Mouse (Mus musculus) embryonic facial prominence, embryonic 12.5 days (tissue): ENCODE results near the gene Stox1. TPM values are rescaled to one million over a fixed set of nuclear protein-coding genes. Genes with fewer than 3 reads are reported as not detected.
A peak's percentile ranks its signal among the peaks of the same experiment; 100 is the strongest.

ENCODE experiments used
- ATAC-seq: fragments of 200-750 bp; cut with Nextera tagmentation; 2 replicates; pipeline ENCODE4 v1.8.0; 2017; ENCODE audit not compliant: insufficient number of reproducible peaks, insufficient read depth, low FRiP score, low TSS enrichment
- H3K27ac ChIP-seq: fragments of 300-500 bp; sonication (generic); 2 replicates; pipeline ENCODE4 v1.5.1; 2016; ENCODE audit warnings: mild to moderate bottlenecking
- H3K27me3 ChIP-seq: fragments of 300-500 bp; sonication (generic); 2 replicates; pipeline ENCODE4 v1.6.1; 2016; ENCODE audit warnings: mild to moderate bottlenecking, moderate library complexity
- H3K36me3 ChIP-seq: fragments of 300-500 bp; sonication (generic); 2 replicates; pipeline ENCODE4 v1.6.1; 2016; ENCODE audit warnings: mild to moderate bottlenecking
- H3K4me1 ChIP-seq: fragments of 300-500 bp; sonication (generic); 2 replicates; pipeline ENCODE4 v1.6.1; 2016
- H3K4me2 ChIP-seq: fragments of 300-500 bp; sonication (generic); replicated peaks from 2 replicates; pipeline ENCODE4 v1.6.1; 2016; ENCODE audit warnings: mild to moderate bottlenecking, moderate library complexity
- H3K4me3 ChIP-seq: fragments of 300-500 bp; sonication (generic); 2 replicates; pipeline ENCODE4 v1.5.1; 2016; ENCODE audit warnings: mild to moderate bottlenecking
- H3K9ac ChIP-seq: fragments of 300-500 bp; sonication (generic); 2 replicates; pipeline ENCODE4 v1.6.1; 2016; ENCODE audit warnings: mild to moderate bottlenecking, moderate library complexity
- H3K9me3 ChIP-seq: fragments of 300-500 bp; sonication (generic); 2 replicates; pipeline ENCODE4 v1.6.1; 2016; ENCODE audit warnings: mild to moderate bottlenecking, moderate library complexity
- whole genome bisulfite sequencing: fragments of 180-500 bp; shearing (Covaris S2); methylation state at CpG from one replicate; pipeline ENCODE4 v1.1.7; 2016; 5-methylcytosine and 5-hydroxymethylcytosine counted together
- polyA plus RNA-seq: library from polyadenylated mRNA; unstranded; fragments of >200 nt; fragmentation: Nextera tagmentation; extraction: Ambion mirVana; gene quantifications from 2 replicates; pipeline ENCODE4 v1.2.1, GENCODE M21; 2016

The Stox1 gene
- polyA plus RNA-seq, 1 experiment from 2014 or later, result 2.4 TPM

- Histone ChIP-seq H3K4me3 (no peak overlapping the region), H3K27me3 (no peaks in the 10 kb centered on the region), H3K4me1 (no peaks in the 10 kb centered on the region), H3K36me3 (no peaks in the 10 kb centered on the region), H3K4me2 (no peak overlapping the region), H3K27ac (no peak overlapping the region), H3K9ac (no peak overlapping the region), H3K9me3 (no peaks in the 10 kb centered on the region)
- WGBS, result 64% methylated on average over 8 of the region's 8 CpGs
- ATAC-seq, result no peak
Measured at GRCm38 (mm10) chr10:62692771-62693170, 33.2 kb downstream of the Stox1 start.

GRCm38 (mm10) chr10:62692244-62692643, 33.7 kb downstream of the Stox1 start:
- ATAC-seq, result no peak
- Histone ChIP-seq H3K27ac (no peak overlapping the region), H3K36me3 (no peaks in the 10 kb centered on the region), H3K4me3 (no peak overlapping the region), H3K4me1 (peaks cover 5% of the 10 kb centered on the region; the same call in 1 of the 2 replicates), H3K9me3 (no peaks in the 10 kb centered on the region), H3K4me2 (no peak overlapping the region), H3K9ac (no peak overlapping the region), H3K27me3 (no peaks in the 10 kb centered on the region)
- 80% methylated on average over 3 of the region's 3 CpGs for WGBS

- H3K9me3 ChIP-seq, result no peaks in the 10 kb centered on the region
- no peaks in the 10 kb centered on the region for H3K36me3 ChIP-seq
- H3K27me3 ChIP-seq, result no peaks in the 10 kb centered on the region
- WGBS, result 38% methylated on average over 9 of the region's 15 CpGs
- peak overlapping the region; percentile 10; the same call in 1 of the 2 replicates for H3K9ac ChIP-seq
- H3K27ac ChIP-seq, result peak overlapping the region; percentile 57; the same call in 1 of the 2 replicates
- ATAC-seq, result no peak
- H3K4me2 ChIP-seq, result peak overlapping the region; percentile 13; the same call in 1 of the 2 replicates
- H3K4me1 ChIP-seq, result peaks cover 14% of the 10 kb centered on the region; the same call in 1 of the 2 replicates
- no peak overlapping the region for H3K4me3 ChIP-seq
Measured at GRCm38 (mm10) chr10:62687032-62687674, 38.8 kb downstream of the Stox1 start.

GRCm38 (mm10) chr10:62683043-62683442, 42.9 kb downstream of the Stox1 start:
- 0 out of 2 replicates have a peak, but pooled peaks cover 6% of the 10 kb centered on the region for H3K9me3 ChIP-seq
- H3K27ac ChIP-seq, result no peak overlapping the region
- no peaks in the 10 kb centered on the region for H3K36me3 ChIP-seq
- 58% methylated on average over 5 of the region's 5 CpGs for WGBS
- no peak for ATAC-seq
- H3K4me1 ChIP-seq, result peaks cover 14% of the 10 kb centered on the region; the same call in 1 of the 2 replicates
- H3K9ac ChIP-seq, result no peak overlapping the region
- H3K27me3 ChIP-seq, result no peaks in the 10 kb centered on the region
- H3K4me2 ChIP-seq, result no peak overlapping the region
- no peak overlapping the region for H3K4me3 ChIP-seq

GRCm38 (mm10) chr10:62679833-62680232, 46.1 kb downstream of the Stox1 start:
- no peaks in the 10 kb centered on the region for H3K4me1 ChIP-seq
- 0 out of 2 replicates have a peak, but pooled peaks cover 6% of the 10 kb centered on the region for H3K9me3 ChIP-seq
- no peak overlapping the region for H3K4me2 ChIP-seq
- no peak overlapping the region for H3K4me3 ChIP-seq
- H3K9ac ChIP-seq, result no peak overlapping the region
- no peak overlapping the region for H3K27ac ChIP-seq
- no peaks in the 10 kb centered on the region for H3K36me3 ChIP-seq
- no peak for ATAC-seq
- 80% methylated on average over 1 of the region's 1 CpGs for WGBS
- H3K27me3 ChIP-seq, result no peaks in the 10 kb centered on the region

GRCm38 (mm10) chr10:62677329-62677728, 48.6 kb downstream of the Stox1 start:
- H3K9me3 ChIP-seq, result 0 out of 2 replicates have a peak, but pooled peaks cover 6% of the 10 kb centered on the region
- H3K4me1 ChIP-seq, result no peaks in the 10 kb centered on the region
- no peak for ATAC-seq
- no peaks in the 10 kb centered on the region for H3K27me3 ChIP-seq
- WGBS, result 84% methylated on average over 5 of the region's 5 CpGs
- no peak overlapping the region for H3K4me2 ChIP-seq
- H3K4me3 ChIP-seq, result no peak overlapping the region
- no peaks in the 10 kb centered on the region for H3K36me3 ChIP-seq
- H3K9ac ChIP-seq, result no peak overlapping the region
- H3K27ac ChIP-seq, result no peak overlapping the region

GRCm38 (mm10) chr10:62676196-62676595, 49.7 kb downstream of the Stox1 start:
- Histone ChIP-seq H3K9ac (no peak overlapping the region), H3K4me1 (no peaks in the 10 kb centered on the region), H3K36me3 (no peaks in the 10 kb centered on the region), H3K4me3 (no peak overlapping the region), H3K27me3 (no peaks in the 10 kb centered on the region), H3K4me2 (no peak overlapping the region), H3K9me3 (0 out of 2 replicates have a peak, but pooled peaks cover 6% of the 10 kb centered on the region), H3K27ac (no peak overlapping the region)
- 89% methylated on average over 6 of the region's 6 CpGs for WGBS
- ATAC-seq, result no peak

- no peak overlapping the region for H3K27ac ChIP-seq
- H3K4me1 ChIP-seq, result no peaks in the 10 kb centered on the region
- no peaks in the 10 kb centered on the region for H3K36me3 ChIP-seq
Measured at GRCm38 (mm10) chr10:62672359-62672758, 53.6 kb downstream of the Stox1 start.

GRCm38 (mm10) chr10:62669245-62669644, 56.7 kb downstream of the Stox1 start:
- 83% methylated on average over 14 of the region's 14 CpGs for WGBS
- Histone ChIP-seq H3K27ac (no peak overlapping the region), H3K4me2 (no peak overlapping the region), H3K4me1 (no peaks in the 10 kb centered on the region), H3K27me3 (no peaks in the 10 kb centered on the region), H3K36me3 (no peaks in the 10 kb centered on the region), H3K9me3 (no peaks in the 10 kb centered on the region), H3K4me3 (no peak overlapping the region), H3K9ac (no peak overlapping the region)
- ATAC-seq, result no peak

More at GRCm38 (mm10) chr10:62672359-62672758, 53.6 kb downstream of the Stox1 start:
- no peak overlapping the region for H3K4me3 ChIP-seq
- WGBS, result 92% methylated on average over 2 of the region's 2 CpGs
- H3K27me3 ChIP-seq, result no peaks in the 10 kb centered on the region
- H3K9ac ChIP-seq, result no peak overlapping the region
- H3K9me3 ChIP-seq, result no peaks in the 10 kb centered on the region
- ATAC-seq, result no peak
- no peak overlapping the region for H3K4me2 ChIP-seq

GRCm38 (mm10) chr10:62668463-62668862, 57.5 kb downstream of the Stox1 start:
- H3K36me3 ChIP-seq, result no peaks in the 10 kb centered on the region
- no peak overlapping the region for H3K4me3 ChIP-seq
- WGBS, result 83% methylated on average over 2 of the region's 2 CpGs
- no peaks in the 10 kb centered on the region for H3K4me1 ChIP-seq
- no peak overlapping the region for H3K4me2 ChIP-seq
- no peak overlapping the region for H3K9ac ChIP-seq
- H3K27ac ChIP-seq, result no peak overlapping the region
- ATAC-seq, result no peak
- no peaks in the 10 kb centered on the region for H3K27me3 ChIP-seq
- no peaks in the 10 kb centered on the region for H3K9me3 ChIP-seq

- H3K4me2 ChIP-seq, result no peak overlapping the region
- no peaks in the 10 kb centered on the region for H3K36me3 ChIP-seq
- ATAC-seq, result no peak
- no peaks in the 10 kb centered on the region for H3K4me1 ChIP-seq
- H3K9ac ChIP-seq, result no peak overlapping the region
- no peak overlapping the region for H3K4me3 ChIP-seq
- no peaks in the 10 kb centered on the region for H3K27me3 ChIP-seq
- H3K9me3 ChIP-seq, result no peaks in the 10 kb centered on the region
- 83% methylated on average over 5 of the region's 5 CpGs for WGBS
- H3K27ac ChIP-seq, result no peak overlapping the region
Measured at GRCm38 (mm10) chr10:62668043-62668442, 57.9 kb downstream of the Stox1 start.

- Histone ChIP-seq H3K27me3 (no peaks in the 10 kb centered on the region), H3K9ac (no peak overlapping the region), H3K36me3 (no peaks in the 10 kb centered on the region), H3K4me3 (no peak overlapping the region), H3K9me3 (no peaks in the 10 kb centered on the region), H3K27ac (0 out of 2 replicates have a peak overlapping the region, but pooled peaks have one; percentile 23), H3K4me2 (0 out of 2 replicates have a peak overlapping the region, but pooled peaks have one; percentile 14), H3K4me1 (no peaks in the 10 kb centered on the region)
- WGBS, result 62% methylated on average over 27 of the region's 27 CpGs
- ATAC-seq, result no peak
Measured at GRCm38 (mm10) chr10:62664963-62665590, 60.9 kb downstream of the Stox1 start.
